Mouse (Mus musculus) hematopoietic stem cell, adult 5-6 weeks (primary cell): ENCODE data around the gene Bcl2l13. TPM values are rescaled to one million over a fixed set of nuclear protein-coding genes. Genes with fewer than 3 reads are reported as not detected.
A peak's percentile ranks its signal among the peaks of the same experiment; 100 is the strongest.
"Not testable (repeated sequence)": the region's sequence is repeated elsewhere in the genome, so short reads cannot be mapped to it uniquely, and the experiment has no call there.

Source experiments
- ATAC-seq, 2 experiments: fragments of 125-278 bp in 1 of 2; replicated peaks in 1 of 2; 2 replicates each; pipeline ENCODE4 v1.8.0; 2016 to 2017; ENCODE audit warnings: inconsistent platforms in 2 of 2, mild to moderate bottlenecking in 2 of 2, moderate number of reproducible peaks in 2 of 2, low read depth in 1 of 2, moderate TSS enrichment in 1 of 2; ENCODE audit not compliant: low FRiP score in 2 of 2, poor library complexity in 2 of 2, severe bottlenecking in 2 of 2, insufficient read depth in 1 of 2, low TSS enrichment in 1 of 2
- total RNA-seq: library from RNA; stranded (forward); fragments of 172-1452, 232-1000 nt; gene quantifications from 2 replicates; pipeline ENCODE4 v1.2.3, GENCODE M21; 2017

Gene Bcl2l13
- 19.6 and 30.1 TPM in 2 replicates for total RNA-seq

GRCm38 (mm10) chr6:120835474-120836374 is at the start of gene Bcl2l13:
Gene Bcl2l13, plus strand, starts transcription at chr6:120836212.
- peak; percentile 81 to 87 for ATAC-seq

GRCm38 (mm10) chr6:120788068-120788607 is 47.9 kb upstream of the Bcl2l13 start:
- ATAC-seq: no peak; a peak in 1 of 4 replicates

GRCm38 (mm10) chr6:120788904-120789303 is 47.1 kb upstream of the Bcl2l13 start:
- ATAC-seq: no peak

- no peak for ATAC-seq
These were observed 45.9 kb upstream of the Bcl2l13 start for GRCm38 (mm10) chr6:120790153-120790552.

GRCm38 (mm10) chr6:120790717-120791116 is 45.3 kb upstream of the Bcl2l13 start:
- no peak for ATAC-seq

- ATAC-seq: no peak
These were observed 43.1 kb upstream of the Bcl2l13 start for GRCm38 (mm10) chr6:120792947-120793346.

- no peak for ATAC-seq
These were observed 40.5 kb upstream of the Bcl2l13 start for GRCm38 (mm10) chr6:120795422-120796086.

- no peak for ATAC-seq
These were observed 39.9 kb upstream of the Bcl2l13 start for GRCm38 (mm10) chr6:120796111-120796510.

- no peak for ATAC-seq
These were observed 38.0 kb upstream of the Bcl2l13 start for GRCm38 (mm10) chr6:120798019-120798418.

GRCm38 (mm10) chr6:120798905-120799304 is 37.1 kb upstream of the Bcl2l13 start:
- no peak for ATAC-seq

- ATAC-seq: no peak
These were observed 36.4 kb upstream of the Bcl2l13 start for GRCm38 (mm10) chr6:120799581-120800041.

- ATAC-seq: no peak
These were observed 28.8 kb upstream of the Bcl2l13 start for GRCm38 (mm10) chr6:120806999-120807737.

GRCm38 (mm10) chr6:120807738-120808081 is 28.3 kb upstream of the Bcl2l13 start:
- no peak for ATAC-seq

GRCm38 (mm10) chr6:120811999-120812398 is 24.0 kb upstream of the Bcl2l13 start:
- ATAC-seq: not testable (repeated sequence)

- ATAC-seq: no peak
These were observed 16.7 kb upstream of the Bcl2l13 start for GRCm38 (mm10) chr6:120819294-120819693.

- no peak for ATAC-seq
These were observed 15.9 kb upstream of the Bcl2l13 start for GRCm38 (mm10) chr6:120820144-120820543.

- no peak for ATAC-seq
These were observed 15.1 kb upstream of the Bcl2l13 start for GRCm38 (mm10) chr6:120820941-120821340.
